Mouse (Mus musculus): ENCODE results near the gene Kazn. TPM values are rescaled to one million over a fixed set of nuclear protein-coding genes. Genes with fewer than 3 reads are reported as not detected.

The Kazn gene
- total and polyA plus RNA-seq, 3 experiments: 1.3 to 9.7 (median 4.2) TPM

- Histone ChIP-seq H3K4me1 (ENCODE audit: control insufficient read depth in 1 of 2, insufficient read depth in 2 of 2) (peaks cover 12 to 60% of the 10 kb centered on the region in 2 experiments), H3K9ac (ENCODE audit: insufficient read depth, low read depth) (no peak overlapping the region), H3K79me2 (replicated peaks; ENCODE audit: control insufficient read depth, extremely low read depth, insufficient read depth, poor library complexity, severe bottlenecking) (no peaks in the 10 kb centered on the region), H3K4me3 (replicated peaks in 1 of 3; ENCODE audit: low read depth in 2 of 3, low read length in 2 of 3, poor library complexity in 1 of 3) (peak overlapping the region in 1 of 3 experiments; percentile 56), H3K27ac (ENCODE audit: insufficient read depth, low read depth) (no peak overlapping the region), H3K4me2 (ENCODE audit: insufficient read depth, low read depth, poor library complexity, severe bottlenecking) (peak overlapping the region; percentile 60; the same call in 1 of the 2 replicates), H3K27me3 (replicated peaks) (peaks cover 33% of the 10 kb centered on the region), H3K9me3 (replicated peaks; ENCODE audit: low read length) (peaks cover 3% of the 10 kb centered on the region), H3K36me3 (replicated peaks in 1 of 2; ENCODE audit: control insufficient read depth in 1 of 2, insufficient read depth in 1 of 2, low read length in 1 of 2) (no peaks in the 10 kb centered on the region)
- in situ Hi-C loops (cut with MboI; ENCODE audit: low pct_ligation_motif_present, low pct_unique_long_range_greater_than_20kb, low sequenced_read_pairs) (loop anchor here (25.0 kb wide), 1 partner anchor 671 kb away; the partner anchor contains the start of genes Clcnkb and Hspb7), dilution Hi-C loops (cut with MboI; ENCODE audit: extremely low pct_ligation_motif_present, extremely low pct_unique_long_range_greater_than_20kb, low sequenced_read_pairs) (no loop called here)
- DNase-seq (ENCODE audit: extremely low read depth): no peak
- TF ChIP-seq CTCF (conservative IDR thresholded peaks at IDR 0.05 in 1 of 2, IDR thresholded peaks at IDR 0.05 in 1 of 2; ENCODE audit: low read depth in 2 of 2, low read length in 2 of 2): no peak
- TF ChIP-seq NRF1 (IDR thresholded peaks at IDR 0.05; ENCODE audit: low read depth, low read length): no peak
- TF ChIP-seq MXI1 (IDR thresholded peaks at IDR 0.05; ENCODE audit: low read depth, low read length): no peak
- TF ChIP-seq E2F4 (IDR thresholded peaks at IDR 0.05; ENCODE audit: insufficient replicate concordance, low read depth, low read length): no peak
- no peak for TF ChIP-seq ZC3H11A (IDR thresholded peaks at IDR 0.05; ENCODE audit: low read depth, low read length)
- no peak for TF ChIP-seq USF2 (conservative IDR thresholded peaks at IDR 0.05; ENCODE audit: low read depth, low read length)
- TF ChIP-seq KAT2A (IDR thresholded peaks at IDR 0.05; ENCODE audit: insufficient replicate concordance, low read length): no peak
- TF ChIP-seq HCFC1 (IDR thresholded peaks at IDR 0.05; ENCODE audit: low read depth, low read length): no peak
- no peak for TF ChIP-seq ZMIZ1 (IDR thresholded peaks at IDR 0.05; ENCODE audit: low read depth, low read length)
These were observed 156.0 kb downstream of the Kazn start for GRCm38 (mm10) chr4:142083193-142083592.

- TF ChIP-seq RAD21 (IDR thresholded peaks at IDR 0.05; ENCODE audit: low read depth, low read length) (no peak), ZKSCAN1 (IDR thresholded peaks at IDR 0.05; ENCODE audit: borderline replicate concordance, low read depth, low read length) (no peak), EP300 (IDR thresholded peaks at IDR 0.05; ENCODE audit: low read length) (no peak), USF2 (conservative IDR thresholded peaks at IDR 0.05; ENCODE audit: low read depth, low read length) (no peak), JUN (IDR thresholded peaks at IDR 0.05; ENCODE audit: insufficient read depth, low read depth, low read length) (no peak), CTCF (conservative IDR thresholded peaks at IDR 0.05 in 1 of 2, IDR thresholded peaks at IDR 0.05 in 1 of 2; ENCODE audit: low read depth in 2 of 2, low read length in 2 of 2) (no peak), ZMIZ1 (IDR thresholded peaks at IDR 0.05; ENCODE audit: low read depth, low read length) (no peak), NELFE (IDR thresholded peaks at IDR 0.05; ENCODE audit: low read depth, low read length) (no peak), KAT2A (IDR thresholded peaks at IDR 0.05; ENCODE audit: insufficient replicate concordance, low read length) (no peak), POLR2AphosphoS2 (IDR thresholded peaks at IDR 0.05; ENCODE audit: low read depth, low read length) (no peak), CHD2 (IDR thresholded peaks at IDR 0.05; ENCODE audit: low read length) (no peak)
- Histone ChIP-seq H3K27ac (ENCODE audit: insufficient read depth, low read depth) (no peak overlapping the region), H3K27me3 (replicated peaks) (peaks cover 33% of the 10 kb centered on the region), H3K36me3 (replicated peaks in 1 of 2; ENCODE audit: control insufficient read depth in 1 of 2, insufficient read depth in 1 of 2, low read length in 1 of 2) (no peaks in the 10 kb centered on the region), H3K4me3 (replicated peaks in 1 of 3; ENCODE audit: low read depth in 2 of 3, low read length in 2 of 3, poor library complexity in 1 of 3) (no peak overlapping the region), H3K79me2 (replicated peaks; ENCODE audit: control insufficient read depth, extremely low read depth, insufficient read depth, poor library complexity, severe bottlenecking) (no peaks in the 10 kb centered on the region), H3K4me1 (ENCODE audit: control insufficient read depth in 1 of 2, insufficient read depth in 2 of 2) (peaks cover 10 to 60% of the 10 kb centered on the region in 2 experiments), H3K9me3 (replicated peaks; ENCODE audit: low read length) (peaks cover 3% of the 10 kb centered on the region), H3K4me2 (ENCODE audit: insufficient read depth, low read depth, poor library complexity, severe bottlenecking) (no peak overlapping the region), H3K9ac (ENCODE audit: insufficient read depth, low read depth) (no peak overlapping the region)
- dilution Hi-C loops (cut with MboI; ENCODE audit: extremely low pct_ligation_motif_present, extremely low pct_unique_long_range_greater_than_20kb, low sequenced_read_pairs) (no loop called here), in situ Hi-C loops (cut with MboI; ENCODE audit: low pct_ligation_motif_present, low pct_unique_long_range_greater_than_20kb, low sequenced_read_pairs) (loop anchor here (25.0 kb wide), 1 partner anchor 670 kb away; the partner anchor contains the start of genes Clcnkb and Hspb7)
- DNase-seq (ENCODE audit: extremely low read depth): no peak
These were observed 156.5 kb downstream of the Kazn start for GRCm38 (mm10) chr4:142082703-142083102.

Data from CH12.LX (cell line).